Mouse (Mus musculus) CH12F3 (cell line): ENCODE measurements around the gene Rpl19.

ENCODE experiments used
- in situ Hi-C: fragments of 300-500 bp; cut with MboI; formaldehyde crosslinking; loops from 2 replicates; pipeline ENCODE4 v1.14.3; 2020; ENCODE audit warnings: low sequenced_read_pairs

Rpl19 gene

DNA sequence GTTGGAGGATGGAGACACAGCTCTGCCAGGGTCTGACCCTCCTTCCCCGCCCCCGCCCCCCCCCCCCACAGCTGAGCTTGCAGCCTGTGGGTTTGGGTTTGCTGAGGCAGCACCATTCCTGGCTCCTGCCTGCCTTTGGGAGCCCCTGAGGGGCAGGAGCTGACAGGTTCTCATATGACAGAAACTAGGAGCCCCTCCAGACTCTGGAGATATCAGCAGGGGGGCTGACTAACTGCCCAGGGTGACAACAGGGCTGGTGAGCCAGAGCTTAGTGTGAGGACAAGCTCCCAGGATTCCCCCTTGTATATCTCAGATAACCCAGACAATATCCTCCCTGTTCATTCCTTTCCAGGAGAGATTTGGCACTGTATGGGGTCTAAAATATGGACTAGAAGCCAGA is 24.4 kb downstream of the Rpl19 start:
- in situ Hi-C loops, result no loop called here

- in situ Hi-C loops, result no loop called here
Observed at GRCm38 (mm10) chr11:98051611-98052128, 25.2 kb downstream of the Rpl19 start.

DNA sequence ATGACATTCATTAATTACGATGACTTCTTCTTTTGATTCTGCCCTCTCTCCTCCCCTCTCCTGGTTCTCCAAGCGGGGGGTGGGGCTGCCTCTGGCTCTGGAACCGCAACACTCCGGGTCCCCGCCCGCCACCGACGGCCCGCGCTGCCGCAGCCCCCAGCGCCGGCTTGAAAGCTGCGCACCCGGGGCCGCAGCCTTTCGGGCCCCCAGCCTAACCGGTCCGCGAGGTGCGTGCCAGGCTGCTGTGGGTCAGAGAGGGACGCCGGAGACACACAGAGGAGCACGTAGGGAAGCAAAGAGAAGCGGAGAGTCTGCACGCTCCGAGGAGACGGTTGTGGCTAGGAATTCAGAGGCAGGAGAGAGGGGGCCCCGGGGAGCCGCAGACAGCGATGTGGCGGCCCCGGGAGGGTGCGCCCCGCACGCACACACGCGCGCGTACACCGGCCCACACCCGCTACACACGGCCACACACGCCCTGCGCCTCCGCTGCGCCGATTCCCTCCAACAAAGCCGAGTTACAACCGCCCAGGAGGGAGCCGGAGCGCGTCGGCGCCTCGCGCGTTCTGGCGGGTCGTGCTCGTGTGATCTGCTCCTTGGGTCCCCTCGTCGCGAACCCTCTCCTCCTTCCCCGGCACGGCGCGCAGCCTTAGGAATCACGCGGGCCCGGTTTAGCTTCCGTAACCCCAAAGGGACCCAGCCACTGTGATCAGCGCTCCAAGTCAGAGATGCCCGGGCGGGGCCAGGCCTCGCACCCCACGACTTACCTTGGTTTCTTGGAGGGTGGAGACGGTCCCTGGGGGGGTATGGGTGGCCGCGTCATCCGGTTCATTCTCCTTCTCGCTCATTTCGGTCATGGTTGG is 25.8 kb downstream of the Rpl19 start:
- in situ Hi-C loops, result no loop called here

- in situ Hi-C loops, result no loop called here
Observed at GRCm38 (mm10) chr11:98052989-98053834, 26.7 kb downstream of the Rpl19 start, which contains the start of gene Stac2. Stac2 (minus strand) TSS chr11:98053462.

DNA sequence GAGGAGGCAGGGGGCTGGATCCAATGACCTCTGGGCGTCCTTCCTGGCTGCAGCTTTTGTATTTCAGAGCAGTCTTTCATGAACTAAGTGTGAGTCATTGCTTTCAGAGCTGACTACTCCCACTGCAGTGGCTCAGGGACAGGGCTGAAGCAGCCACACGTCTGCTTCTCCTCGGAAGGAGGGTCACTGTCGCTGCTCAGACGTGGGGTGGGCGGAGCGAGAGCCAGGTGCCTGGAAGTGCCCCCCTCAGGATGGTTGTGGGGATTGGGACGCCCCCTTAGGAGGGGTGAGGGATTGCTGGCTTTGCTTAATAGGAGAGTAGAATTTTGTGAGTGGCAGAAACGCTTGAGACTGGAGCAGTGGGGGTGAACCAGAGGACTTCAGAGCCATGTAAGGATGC is 31.0 kb downstream of the Rpl19 start:
- in situ Hi-C loops, result no loop called here

GRCm38 (mm10) chr11:98057998-98058397 is 31.5 kb downstream of the Rpl19 start:
- in situ Hi-C loops, result no loop called here

DNA sequence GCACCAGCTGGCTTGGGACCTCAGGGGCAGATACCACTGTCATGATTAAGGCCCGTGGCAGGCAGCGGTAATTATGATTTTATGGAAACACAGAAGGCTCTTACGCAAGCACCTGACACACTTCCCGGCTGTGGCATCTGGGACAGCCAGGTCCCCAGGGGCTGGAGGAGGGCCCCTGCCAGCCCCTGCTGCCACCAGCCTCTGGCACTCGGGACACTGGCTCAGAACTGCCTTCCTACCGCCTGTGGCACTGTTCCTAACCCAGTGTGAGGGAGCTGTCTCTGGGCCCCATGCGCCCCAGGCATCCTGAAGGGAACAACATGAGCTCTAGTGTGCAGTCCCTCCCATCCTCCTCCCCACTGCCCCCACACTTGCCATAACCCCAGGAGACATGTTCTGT is 33.2 kb downstream of the Rpl19 start:
- in situ Hi-C loops, result no loop called here

DNA sequence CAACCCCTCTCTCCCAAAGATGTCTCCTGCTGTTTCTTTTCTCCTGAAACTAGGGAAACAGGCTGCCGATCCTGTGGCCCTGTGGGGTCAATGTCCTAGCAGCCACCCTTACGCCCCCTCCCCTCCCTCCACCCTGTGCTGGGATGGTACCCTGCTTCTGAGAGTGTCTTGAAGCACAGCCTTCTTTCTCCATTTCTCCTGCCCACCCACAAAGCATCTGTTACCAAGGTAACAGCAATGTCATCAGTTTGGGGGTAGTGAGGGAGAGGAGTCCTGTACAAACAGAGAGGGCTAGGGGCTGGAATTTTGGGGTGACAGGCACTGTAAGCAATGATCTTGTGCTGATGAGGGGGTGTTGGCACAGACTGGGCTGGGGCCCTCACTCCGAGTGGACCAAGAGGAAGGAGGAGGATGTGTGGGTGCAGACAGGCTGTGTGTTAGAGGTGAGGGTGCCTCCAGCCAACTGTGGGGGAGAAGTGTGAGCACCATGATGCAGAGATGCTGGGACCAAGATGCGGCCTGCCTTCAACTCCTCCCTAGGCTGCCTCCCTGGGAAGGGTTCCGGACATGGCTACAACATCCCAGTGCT is 33.7 kb downstream of the Rpl19 start:
- in situ Hi-C loops, result no loop called here

DNA sequence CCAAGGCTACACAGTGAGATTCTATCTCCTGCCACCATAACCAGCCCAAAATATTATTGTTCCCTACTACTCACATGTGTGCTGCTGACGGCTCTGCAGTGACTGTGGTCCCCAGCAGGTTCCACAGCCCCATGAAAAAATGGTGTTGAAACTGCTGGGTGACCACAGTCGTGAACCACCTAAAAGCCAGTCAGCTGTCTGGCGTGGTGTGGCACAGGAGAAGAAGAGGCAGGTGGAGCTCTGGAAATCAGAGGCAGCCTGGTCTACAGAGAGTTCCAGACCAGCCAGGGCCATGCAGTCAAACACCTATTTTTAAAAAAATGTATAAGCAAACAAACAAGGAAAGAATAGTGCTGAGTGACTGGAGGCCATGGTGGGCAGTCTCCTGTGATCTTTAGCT is 34.9 kb downstream of the Rpl19 start:
- in situ Hi-C loops, result no loop called here

DNA sequence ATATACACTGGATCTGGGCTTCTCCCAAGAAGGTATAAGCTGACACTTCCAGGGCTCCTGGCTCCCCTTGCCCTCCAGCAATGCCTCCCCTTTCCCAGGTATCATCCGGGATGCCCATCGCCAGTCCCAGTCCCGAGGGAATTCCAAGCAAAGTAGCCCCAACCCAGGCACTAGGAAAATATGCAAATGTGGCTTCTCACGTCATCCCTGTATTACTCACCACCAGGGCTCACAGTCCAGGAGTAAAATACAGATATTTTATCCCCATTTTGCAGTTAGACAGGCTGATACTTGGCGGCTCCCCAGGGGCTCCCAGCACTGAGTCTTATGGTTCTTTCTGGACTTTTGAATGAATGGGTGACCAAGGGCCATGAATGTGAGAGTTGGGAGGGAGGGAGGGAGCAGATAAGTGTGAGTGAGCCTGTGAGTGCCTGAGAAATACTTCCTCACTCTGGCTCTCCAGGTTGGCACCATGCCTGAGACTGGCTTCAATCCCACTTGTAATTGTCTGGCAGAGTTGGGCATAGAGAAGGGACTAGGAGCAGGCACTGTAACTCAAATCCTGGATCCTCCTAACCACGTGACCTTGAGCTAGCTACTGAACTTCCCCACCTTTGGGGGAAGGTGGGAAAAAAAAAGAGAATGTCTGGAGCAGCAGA is 35.5 kb downstream of the Rpl19 start:
- in situ Hi-C loops, result no loop called here

GRCm38 (mm10) chr11:98066201-98066600 is 39.7 kb downstream of the Rpl19 start:
- in situ Hi-C loops, result no loop called here

DNA sequence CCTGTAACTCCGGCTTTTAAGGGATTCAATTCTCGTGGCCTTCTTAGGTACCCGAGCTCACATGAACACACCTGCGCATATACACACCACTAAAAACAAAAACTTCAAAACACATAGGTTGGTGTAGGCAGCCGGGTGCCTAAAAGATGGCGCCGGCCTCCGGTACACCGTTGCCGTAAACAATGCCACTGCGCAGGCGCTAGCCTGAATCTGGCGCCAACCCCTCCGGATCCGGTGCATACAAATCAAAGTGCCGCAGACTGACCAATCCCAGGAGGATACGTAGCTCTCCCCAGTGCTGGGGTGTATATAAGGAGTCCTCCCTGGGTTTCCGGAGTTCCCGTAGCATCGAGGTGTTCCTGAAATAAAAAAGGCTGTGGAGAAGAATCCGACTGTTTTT is 40.7 kb downstream of the Rpl19 start:
- in situ Hi-C loops, result no loop called here

DNA sequence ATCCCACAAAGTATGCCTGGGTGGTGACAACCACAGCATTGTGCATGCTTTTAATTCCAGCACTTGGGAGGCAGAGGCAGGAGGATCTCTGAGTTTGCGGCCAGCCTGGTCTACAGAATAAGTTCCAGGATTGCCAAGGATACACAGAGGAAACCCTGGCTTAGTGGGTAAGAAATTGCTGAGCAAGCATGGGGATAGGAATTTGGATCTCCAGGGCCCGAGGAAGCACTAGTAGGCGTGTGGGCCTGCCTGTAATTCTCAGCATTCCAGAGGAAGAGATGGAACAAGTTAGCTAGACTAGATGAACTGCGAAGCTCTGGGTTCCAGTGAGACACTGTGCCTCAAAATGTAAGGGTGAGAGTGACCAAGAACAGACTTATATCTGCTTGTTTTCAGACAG is 46.9 kb downstream of the Rpl19 start:
- in situ Hi-C loops, result no loop called here

- in situ Hi-C loops, result no loop called here
Observed at GRCm38 (mm10) chr11:98075195-98075808, 48.8 kb downstream of the Rpl19 start.

- in situ Hi-C loops, result no loop called here
Observed at GRCm38 (mm10) chr11:98077086-98077485, 50.6 kb downstream of the Rpl19 start.
